Mouse (Mus musculus) fibroblast of lung, adult 2 months (primary cell): ENCODE measurements around the gene Six6.

Source experiments
- DNase-seq: peaks from one replicate; pipeline ENCODE4 v3.0.0-alpha.2; 2011; ENCODE audit warnings: low read depth

Six6 gene

DNA sequence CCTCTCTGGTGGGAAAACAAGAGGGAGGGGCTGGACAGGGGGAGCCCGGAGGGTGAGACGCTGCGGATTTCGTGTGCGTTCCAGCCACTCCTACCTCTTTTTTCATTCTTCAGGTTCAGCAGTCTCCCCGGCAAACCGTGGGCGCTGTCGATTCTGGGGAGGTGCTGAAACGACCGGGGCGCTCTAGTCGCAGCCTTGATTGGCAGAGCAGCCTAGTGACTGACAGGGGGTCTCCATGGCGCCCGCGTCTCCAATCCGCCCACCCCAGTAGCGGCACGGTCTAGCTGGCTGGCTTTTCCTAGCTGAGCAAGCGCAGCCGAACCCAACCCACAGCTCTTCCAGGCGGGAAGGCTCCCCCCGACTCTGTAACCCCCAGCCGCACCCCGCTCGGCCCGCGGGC is at the start of gene Six6:
Gene Six6, plus strand, starts transcription at position 277 of the 400 bp plus-strand sequence.
- DNase-seq: no peak

DNA sequence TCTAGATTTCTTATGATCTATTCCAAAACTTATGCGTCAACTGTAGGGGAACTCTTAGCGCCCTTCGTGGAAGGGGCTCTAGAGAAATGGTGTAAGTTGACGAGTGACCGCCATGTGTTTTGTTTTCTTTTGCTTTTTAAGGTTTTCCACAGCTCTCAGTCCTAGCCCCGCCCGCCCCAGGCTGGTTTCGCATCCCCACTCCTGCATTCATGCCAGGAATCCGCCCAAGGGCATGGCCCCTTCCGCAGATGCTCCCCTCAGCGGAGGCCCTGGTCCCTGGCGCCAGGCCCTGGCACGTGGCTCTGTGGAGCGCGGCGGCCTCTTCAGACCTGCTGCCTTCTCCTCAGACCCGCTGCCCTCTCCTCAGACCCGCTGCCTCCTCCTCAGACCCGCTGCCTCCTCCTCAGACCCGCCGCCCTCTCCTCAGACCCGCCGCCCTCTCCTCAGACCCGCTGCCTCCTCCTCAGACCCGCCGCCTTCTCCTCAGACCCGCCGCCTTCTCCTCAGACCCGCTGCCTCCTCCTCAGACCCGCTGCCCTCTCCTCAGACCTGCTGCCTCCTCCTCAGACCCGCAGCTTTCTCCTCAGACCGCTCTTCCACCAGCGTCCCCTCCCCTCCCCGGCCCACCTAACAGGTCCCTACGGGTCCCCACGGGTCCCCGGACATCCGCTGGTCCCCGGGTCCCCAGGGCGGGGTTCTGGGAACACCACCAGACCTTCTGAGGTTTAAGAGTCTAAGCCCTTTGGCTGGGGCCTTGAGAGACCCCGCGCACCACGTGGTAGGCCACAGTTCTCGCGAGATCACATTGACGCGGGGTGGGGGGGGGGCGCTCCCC is 22.3 kb upstream of the Six6 start:
- DNase-seq: no peak

DNA sequence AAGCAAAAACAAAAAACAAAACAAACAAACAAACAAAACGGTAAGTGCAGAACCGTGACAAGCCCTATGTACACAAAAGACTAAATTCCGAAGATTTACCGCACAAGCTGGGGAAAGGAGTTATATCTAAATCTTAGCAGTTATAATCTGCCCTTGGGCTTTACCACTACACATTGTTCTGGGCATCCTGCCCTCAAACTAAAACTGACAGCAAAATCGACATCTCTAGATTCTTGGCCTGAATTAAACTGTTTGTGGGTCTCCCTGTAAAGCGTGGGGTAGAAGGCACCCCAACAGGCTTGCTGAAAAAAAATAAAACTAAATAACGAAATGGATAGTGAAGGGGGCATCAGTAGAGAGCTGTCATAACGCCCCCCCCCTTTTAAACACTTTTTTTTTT is 2.9 kb upstream of the Six6 start:
- DNase-seq: no peak

DNA sequence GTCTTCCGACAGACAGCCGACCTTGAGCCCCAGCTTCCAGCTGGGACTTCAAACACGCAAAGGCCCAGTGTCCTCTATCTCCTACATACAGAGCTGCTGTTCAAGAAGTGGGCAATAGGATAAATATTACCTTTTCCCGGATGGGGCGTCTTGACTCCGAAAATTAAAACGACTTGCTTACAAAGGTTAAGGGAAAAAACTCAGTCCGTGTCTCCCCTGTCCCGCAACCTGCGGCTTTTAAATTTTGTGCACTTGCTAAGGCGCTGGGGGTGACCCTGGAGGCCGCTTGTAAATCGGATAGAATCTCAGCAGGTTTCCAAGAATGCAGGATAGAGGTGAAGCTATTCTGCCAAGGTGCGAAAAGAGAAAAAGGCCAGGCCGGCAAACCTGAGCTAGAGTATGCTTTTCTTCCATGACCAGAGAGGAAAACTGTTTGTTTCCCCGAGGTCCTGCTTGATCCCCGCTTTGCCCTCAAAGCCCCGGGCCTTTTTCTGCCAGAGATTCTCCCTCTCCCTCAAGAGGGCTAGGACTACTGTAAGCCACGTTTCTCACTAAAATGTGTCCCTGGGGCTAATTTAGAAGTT is 2.1 kb upstream of the Six6 start:
- DNase-seq: no peak

DNA sequence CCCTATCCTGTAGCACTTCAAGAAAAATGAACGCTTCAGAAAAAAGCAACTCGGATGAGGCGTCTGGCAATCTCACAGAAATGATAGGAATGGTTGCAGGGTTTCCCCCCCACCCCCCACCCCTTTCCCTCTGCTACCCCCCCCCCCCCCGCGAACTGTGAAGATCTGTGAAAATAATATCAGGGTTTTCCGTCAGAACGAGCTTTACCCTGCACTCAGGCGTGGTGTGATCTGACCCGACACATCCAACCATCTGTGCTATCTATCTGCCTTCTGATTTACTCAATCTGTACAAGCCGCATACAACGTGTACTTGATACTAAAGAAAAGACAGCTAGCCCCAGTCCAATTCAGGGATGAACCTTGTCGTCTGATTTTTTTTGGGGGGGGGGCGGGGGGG is 1.5 kb upstream of the Six6 start:
- no peak for DNase-seq

DNA sequence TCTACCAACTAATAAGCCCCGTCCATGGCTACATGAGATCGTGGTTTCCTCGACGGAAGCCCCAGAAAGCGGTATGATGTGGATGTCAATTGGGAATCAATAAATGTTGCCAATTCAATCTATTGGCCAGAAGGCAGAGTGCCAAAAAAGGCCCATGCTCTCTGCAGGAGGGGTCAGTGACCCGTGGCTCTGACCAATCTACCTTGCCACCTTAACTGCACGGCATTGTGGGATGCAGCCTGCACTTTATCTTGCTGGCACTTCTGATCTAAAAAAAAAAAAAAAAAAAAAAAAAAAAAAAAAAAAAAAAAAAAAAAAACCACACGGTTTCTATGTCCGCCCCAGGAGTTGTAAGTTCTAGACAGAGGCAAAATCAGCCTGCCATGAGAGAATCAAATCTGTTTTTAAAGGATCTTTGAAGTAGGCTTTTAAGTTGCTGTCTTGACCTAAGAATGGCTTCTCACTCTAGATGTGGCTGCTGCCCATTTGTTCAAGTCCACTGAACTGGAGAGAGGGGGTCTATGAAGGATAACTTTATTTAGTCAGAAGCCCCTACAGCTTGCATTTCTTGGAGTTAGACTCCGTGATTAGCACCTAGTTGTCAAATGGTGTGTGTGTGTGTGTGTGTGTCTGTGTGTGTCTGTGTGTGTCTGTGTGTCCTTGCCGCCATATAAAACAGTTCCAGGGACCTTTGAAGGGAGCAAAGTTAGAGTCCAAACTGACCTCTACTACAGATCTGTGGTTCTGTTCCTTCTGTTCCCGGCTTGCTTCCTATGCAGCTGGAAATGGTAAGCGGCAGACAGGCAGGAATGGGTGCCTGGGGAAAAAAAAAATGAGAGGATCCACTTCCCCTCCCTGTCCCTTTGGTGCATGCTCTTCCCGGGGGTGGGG is 847 bp upstream of the Six6 start:
- DNase-seq: no peak

DNA sequence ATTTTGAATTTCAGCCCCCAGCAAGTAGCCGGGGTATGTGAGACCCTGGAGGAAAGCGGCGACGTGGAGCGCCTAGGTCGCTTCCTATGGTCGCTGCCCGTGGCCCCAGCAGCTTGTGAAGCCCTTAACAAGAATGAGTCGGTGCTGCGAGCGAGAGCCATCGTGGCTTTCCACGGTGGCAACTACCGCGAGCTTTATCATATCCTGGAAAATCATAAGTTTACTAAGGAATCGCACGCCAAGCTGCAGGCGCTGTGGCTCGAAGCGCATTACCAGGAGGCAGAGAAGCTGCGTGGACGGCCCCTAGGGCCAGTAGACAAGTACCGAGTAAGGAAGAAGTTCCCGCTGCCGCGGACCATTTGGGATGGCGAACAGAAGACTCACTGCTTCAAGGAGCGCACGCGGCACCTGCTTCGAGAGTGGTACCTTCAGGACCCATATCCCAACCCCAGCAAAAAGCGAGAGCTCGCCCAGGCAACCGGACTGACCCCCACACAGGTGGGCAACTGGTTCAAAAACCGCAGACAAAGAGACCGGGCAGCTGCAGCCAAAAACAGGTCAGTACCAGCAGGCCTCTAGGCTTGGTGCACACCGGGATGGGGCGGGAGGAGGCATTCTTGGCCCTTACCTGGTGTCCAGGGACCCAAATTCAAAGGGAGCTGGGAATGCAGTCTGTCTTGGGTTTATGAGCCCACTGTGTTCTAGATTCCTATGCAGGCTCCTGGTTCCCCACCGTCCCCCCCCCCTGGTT is 554 bp downstream of the Six6 start, which contains the start of gene 4930447C04Rik:
Gene 4930447C04Rik, minus strand, starts transcription at position 704 of the 751 bp plus-strand sequence.
- no peak for DNase-seq

DNA sequence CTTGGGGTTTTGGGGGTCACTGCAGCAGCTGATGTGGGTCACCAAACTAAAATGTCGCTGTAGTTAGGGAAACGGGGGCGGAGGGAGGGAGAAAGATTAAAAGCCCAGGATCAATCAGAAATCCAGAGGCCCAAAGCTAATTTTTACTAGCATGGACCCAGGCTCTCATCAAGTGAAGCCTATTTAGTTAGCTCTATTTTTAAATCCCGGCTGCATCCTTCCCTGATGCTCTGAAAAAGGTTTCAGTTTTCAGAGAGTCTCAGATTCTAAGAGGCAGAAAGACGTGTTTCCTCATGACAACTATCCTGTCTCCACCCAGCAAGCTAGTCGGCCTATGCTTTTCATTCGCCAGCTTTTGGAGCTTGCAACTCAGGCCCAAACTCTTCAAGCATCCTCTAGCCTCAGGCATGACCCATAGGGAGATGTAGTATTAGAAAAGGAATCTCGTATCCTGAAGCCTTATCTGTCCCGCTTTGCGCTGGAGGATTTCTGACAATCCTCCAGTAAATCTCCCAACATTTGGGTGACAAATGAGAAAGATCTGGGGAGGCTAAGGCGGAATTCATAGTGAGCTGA is 1.2 kb downstream of the Six6 start:
- DNase-seq: no peak

DNA sequence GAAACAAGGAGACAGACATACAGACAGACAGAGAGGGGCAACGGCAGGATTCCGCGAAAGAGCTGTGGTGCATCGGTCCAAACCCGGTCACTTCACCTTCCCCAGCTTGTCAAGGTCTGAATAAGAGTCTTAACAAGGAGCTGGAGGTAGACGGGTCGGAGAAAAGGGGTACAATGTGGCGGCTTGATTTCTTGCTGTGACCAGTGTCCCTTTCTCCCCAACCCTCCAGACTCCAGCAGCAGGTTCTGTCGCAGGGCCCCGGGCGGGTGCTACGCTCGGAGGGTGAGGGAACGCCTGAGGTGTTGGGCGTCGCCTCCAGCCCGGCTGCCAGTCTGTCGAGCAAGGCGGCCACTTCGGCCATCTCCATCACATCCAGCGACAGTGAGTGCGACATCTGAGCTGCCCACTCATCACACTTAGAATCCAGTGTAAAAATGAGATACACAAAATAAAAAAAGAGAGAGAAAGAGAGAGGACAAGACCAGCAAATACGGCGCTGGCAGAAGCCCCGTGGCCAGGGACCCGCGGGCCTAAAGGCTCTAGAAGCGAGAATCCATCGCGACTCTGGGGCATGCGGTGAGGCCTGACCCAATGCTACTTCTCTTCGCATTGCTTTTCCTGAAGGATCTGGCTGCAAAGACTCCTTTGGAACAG is 1.8 kb downstream of the Six6 start:
- DNase-seq: no peak

DNA sequence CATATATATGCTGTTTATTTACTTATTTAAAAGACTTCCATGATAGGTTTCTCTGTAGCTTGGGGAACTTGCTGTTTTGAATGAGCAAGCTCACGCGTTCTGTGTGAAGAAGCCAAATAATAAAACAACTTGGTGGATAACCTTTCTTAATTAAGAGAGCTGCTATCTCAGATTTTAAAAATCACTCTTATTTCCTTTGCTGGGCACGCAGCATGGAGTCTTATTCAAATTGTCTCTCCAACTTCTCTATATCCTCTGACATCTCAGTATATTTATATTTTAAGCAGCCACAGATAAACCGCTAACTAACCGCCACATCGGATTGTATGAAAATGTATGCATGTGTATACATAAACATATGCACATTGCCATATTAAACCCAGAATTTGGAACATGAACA is 2.5 kb downstream of the Six6 start:
- DNase-seq: no peak

DNA sequence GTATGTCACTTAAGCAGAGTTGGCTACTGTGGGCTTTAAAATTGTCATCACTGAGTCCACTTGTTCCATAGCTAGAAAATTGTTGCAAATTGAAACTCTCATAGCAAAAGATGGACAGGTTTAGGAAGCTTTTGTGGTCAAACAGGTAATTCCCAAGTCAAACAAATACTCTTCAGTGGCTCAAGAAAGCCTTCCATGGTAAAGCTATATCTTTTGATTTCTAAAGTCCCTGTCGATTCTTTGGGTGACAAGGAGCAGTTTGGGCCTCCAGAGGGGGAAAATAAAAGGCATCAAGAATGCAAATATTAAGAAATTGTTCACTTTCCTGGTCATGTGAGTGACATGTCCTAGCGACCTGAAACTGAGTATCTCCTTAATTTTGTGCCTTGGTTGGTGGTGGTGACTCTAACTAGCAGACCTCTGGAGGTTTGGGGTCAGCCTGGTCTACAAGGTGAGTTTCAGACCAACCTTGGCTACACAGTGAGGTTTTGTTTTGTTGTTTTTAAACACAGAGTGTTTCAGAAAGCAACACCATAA is 4.0 kb downstream of the Six6 start:
- DNase-seq: no peak

DNA sequence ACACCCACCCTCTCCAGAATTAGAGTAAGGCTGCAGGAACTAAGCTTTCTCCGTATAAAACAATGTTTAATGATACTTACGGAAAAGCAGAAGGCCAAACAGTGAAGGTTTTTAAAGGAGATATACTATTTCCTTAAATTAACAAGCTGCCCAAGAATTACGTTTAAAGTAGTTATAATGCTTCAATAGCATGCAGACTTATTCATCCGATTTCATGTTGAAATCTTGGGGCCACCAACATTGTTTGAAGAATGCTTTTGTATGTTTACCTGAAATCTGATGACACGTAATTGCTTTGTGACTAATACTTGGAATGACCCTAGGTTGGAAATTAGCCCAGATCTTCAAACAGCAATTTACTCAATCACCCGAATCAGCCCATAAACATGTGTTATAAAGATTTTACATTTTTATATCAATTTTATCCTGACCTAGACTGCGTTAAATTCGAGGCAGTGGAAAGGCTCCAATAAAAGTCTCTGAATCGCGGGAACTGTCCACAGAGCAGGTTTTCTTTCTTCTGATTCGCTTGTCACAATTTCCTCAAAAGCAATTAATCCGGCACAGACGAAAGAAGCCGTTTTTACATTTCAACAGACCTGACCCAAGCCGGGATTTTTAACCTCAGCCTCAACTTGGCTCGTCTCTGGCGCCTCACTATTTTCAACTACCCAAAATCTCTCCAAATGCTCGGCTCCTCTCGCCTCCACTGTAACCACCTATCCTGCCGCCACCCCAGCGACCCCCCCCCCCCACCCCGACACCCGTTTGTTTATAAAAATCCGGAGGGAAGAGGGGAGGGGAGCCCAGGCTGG is 4.9 kb downstream of the Six6 start:
- DNase-seq: no peak

DNA sequence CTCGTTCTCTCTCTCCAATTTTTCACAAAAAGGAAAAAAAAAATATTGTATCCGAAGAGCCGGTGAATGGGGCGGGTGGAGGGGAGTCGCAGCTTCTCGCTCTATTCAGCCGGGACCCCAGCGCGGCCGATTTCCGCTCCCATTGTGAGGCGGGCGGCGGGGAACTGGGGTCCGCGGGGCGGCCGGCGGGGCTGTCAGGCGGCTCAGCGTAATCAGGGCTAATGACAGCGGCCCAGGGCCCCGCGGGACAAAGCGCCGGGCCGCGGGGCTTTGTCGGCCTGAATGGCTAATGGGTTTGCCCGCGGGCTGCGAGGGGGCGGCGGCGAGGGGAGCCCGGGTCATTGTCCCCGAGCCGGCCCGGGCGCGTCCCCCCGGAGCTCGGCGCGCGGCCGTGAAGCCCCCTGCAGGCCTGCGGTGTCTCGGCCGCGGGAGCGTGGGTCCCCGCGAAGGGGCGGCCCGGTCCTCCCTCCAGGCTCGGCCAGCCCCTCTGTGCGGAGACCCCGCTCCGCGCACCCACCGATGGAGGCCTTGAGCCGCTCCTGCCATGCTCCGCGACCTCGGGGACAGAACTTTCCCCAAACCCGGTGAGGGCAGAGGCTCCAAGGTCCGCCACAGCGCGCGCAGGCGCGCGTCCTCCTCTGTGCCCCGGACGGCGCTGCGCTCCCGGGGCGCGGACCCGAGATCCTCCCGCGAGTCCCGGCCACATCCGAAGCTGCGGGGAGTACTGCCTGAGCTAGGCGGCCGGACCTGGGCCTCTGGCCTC is 5.8 kb downstream of the Six6 start:
- DNase-seq: no peak

DNA sequence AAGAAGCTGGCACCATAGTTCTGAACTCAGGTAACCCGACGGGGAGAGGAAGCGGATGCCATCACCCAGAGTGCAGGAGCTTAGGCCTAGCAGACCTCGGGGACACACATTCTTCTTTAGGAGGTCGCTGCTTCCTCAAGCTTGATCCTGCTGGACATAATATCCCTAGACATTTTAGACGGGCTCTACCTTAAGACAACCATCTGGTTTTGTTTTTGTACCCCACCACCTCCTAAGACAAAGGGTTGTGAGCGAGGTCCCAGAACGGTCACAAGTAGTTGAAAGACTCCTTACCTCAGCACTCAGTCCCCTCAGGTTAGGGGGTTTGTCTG is 6.3 kb downstream of the Six6 start:
- no peak for DNase-seq

DNA sequence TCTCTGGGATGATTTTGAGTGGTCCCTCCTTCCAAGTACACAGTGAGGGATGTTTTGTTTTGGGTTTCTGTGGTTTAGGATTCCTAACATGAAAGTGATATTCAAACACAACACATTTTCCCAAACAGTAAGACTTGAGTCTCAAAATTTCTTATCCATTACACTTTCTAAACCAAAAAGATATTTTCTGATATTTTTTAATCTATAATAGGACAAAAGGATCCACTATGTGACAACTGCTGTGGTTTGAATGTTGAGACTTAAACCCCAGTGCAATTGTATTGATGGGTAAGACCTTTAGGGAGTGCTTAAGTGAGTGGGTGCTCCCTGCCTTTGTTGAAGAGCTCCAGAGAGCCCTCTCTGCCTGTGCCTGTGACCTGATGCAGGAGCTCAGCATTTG is 7.1 kb downstream of the Six6 start:
- DNase-seq: no peak

DNA sequence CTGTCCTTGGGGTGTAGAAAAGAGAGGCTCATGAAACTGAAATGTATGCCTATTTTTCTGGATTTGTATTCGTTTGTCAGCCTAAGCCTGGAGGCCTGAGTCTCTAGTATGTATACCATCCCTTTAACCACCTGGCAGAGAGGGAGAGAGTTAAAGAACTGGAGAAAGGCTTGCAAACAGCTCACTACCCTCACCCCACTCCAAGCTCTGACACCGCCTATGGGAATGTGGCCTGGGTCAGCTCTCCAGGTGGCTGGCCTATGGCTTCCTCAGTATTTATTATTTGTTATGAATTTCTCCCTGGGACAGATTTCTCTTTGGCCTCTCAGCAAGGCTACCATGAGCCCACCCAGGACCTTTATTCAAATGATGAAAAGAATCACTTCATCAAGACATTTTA is 7.6 kb downstream of the Six6 start:
- DNase-seq: no peak

DNA sequence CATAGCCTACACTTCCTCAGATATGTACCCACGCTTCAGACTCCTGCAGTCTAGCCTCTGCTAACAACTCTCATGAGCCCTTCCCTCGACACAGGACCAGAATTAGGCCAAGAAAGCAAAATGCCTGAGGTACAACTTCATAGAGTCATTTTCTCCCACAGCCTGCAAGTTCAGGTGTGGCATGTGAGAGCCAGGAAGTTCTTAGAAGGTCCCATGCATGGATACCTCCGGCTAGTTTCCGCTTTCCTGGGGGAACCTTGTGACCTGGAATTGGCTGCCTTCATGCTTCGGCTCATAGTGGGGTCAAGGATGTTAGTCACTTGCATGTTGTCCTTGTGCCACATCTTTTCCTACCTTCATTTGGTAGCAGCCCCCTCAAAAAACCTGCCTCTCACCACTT is 13.4 kb downstream of the Six6 start:
- DNase-seq: no peak

DNA sequence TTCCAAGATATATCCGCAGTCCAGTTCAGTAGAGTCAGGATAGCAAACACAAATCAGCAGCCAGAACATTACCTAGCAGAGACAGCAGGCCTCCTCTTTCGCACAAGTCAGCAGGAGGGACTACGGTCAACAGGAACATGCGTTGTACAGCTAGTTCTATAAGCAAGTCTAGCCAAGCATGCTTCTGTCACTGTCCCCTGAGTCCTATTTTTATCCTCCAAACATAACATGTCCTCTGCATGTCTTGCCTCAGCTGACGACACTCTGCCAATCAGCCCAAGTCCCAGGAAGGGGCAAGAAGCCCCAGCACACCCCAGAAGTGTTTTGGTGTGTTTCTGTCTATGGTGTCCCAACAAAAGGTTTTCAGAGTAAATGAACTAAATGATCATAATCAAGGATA is 14.2 kb downstream of the Six6 start:
- no peak for DNase-seq

DNA sequence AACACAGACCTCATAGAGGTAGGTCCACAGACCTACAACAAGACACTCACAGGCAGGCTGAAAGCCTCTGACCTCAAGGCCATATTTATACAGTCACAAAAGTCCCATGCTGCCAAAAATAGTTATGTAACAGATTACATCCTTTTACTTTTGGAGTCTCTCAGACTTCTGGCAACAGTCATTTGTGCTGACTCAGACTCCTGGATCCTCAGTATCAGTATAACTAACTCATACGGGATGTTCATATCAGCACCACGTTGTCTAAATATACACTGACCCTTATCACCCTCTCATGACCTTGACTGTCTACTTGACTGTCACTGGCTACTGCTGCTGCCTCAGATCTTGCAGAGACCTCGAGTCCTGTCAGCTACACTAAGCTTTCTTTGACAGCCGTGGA is 15.2 kb downstream of the Six6 start:
- no peak for DNase-seq
